Mouse (Mus musculus): ENCODE measurements around the gene Armc9. TPM values are rescaled to one million over a fixed set of nuclear protein-coding genes. Genes with fewer than 3 reads are reported as not detected.

Armc9 gene
- total and polyA plus RNA-seq, 3 experiments: 7.2 to 12.0 TPM; not detected in 1

DNA sequence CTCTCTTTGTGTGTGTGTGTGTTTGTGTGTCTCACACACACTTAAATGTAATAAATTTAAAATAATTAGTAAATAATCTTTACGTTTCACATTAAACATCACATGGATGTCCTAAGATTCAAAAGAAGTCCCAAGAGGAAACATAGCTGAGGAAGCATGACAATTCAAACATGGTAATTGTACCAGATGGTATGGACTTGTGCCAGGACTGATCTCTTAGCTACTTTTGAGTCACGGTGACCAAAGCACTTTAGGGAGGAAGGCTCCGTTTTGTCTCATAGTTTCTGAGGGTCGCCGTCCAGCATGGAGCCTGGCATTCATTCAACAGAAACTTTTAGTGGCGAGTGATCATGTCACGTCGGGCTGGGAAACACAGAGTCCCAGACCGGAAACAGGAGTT, 6.4 kb upstream of the Armc9 start:
- DNase-seq (ENCODE audit: low read depth, low spot score): no peak
- Histone ChIP-seq H3K4me1 (ENCODE audit: control insufficient read depth in 1 of 2, insufficient read depth in 2 of 2, low read length in 2 of 2) (no peaks in the 10 kb centered on the region), H3K4me3 (ENCODE audit: control insufficient read depth in 1 of 2, insufficient read depth in 1 of 2, low read depth in 2 of 2, low read length in 2 of 2) (no peak overlapping the region), H3K27me3 (ENCODE audit: control insufficient read depth in 1 of 2, insufficient read depth in 2 of 2, low read length in 2 of 2) (no peaks in the 10 kb centered on the region), H3K36me3 (ENCODE audit: control insufficient read depth in 1 of 2, insufficient read depth in 2 of 2, low read length in 2 of 2) (no peaks in the 10 kb centered on the region; a peak in 1 of 4 replicates), H3K79me2 (ENCODE audit: control insufficient read depth, insufficient read depth, low read length, poor library complexity) (no peaks in the 10 kb centered on the region), H3K9ac (ENCODE audit: control insufficient read depth, low read depth, low read length, poor library complexity, severe bottlenecking) (no peak overlapping the region), H3K9me3 (replicated peaks; ENCODE audit: insufficient read depth, low read length) (no peaks in the 10 kb centered on the region), H3K27ac (ENCODE audit: control insufficient read depth, low read depth, low read length) (no peak overlapping the region)
- TF ChIP-seq UBTF (IDR thresholded peaks at IDR 0.05; ENCODE audit: borderline replicate concordance, insufficient read depth, low read depth, low read length): no peak
- no peak for TF ChIP-seq RAD21 (IDR thresholded peaks at IDR 0.05; ENCODE audit: low read depth, low read length)
- no peak for TF ChIP-seq BHLHE40 (IDR thresholded peaks at IDR 0.05; ENCODE audit: borderline replicate concordance, low read depth, low read length)
- TF ChIP-seq CHD2 (IDR thresholded peaks at IDR 0.05; ENCODE audit: low read length): no peak
- TF ChIP-seq NELFE (IDR thresholded peaks at IDR 0.05; ENCODE audit: low read depth, low read length): no peak
- TF ChIP-seq TAL1 (IDR thresholded peaks at IDR 0.05; ENCODE audit: low read length): no peak
- no peak for TF ChIP-seq SIN3A (IDR thresholded peaks at IDR 0.05; ENCODE audit: low read length)
- TF ChIP-seq JUND (IDR thresholded peaks at IDR 0.05; ENCODE audit: low read depth, low read length): no peak
- TF ChIP-seq MAZ (IDR thresholded peaks at IDR 0.05; ENCODE audit: low read depth, low read length): no peak
- TF ChIP-seq TBP (IDR thresholded peaks at IDR 0.05; ENCODE audit: low read depth, low read length): no peak

DNA sequence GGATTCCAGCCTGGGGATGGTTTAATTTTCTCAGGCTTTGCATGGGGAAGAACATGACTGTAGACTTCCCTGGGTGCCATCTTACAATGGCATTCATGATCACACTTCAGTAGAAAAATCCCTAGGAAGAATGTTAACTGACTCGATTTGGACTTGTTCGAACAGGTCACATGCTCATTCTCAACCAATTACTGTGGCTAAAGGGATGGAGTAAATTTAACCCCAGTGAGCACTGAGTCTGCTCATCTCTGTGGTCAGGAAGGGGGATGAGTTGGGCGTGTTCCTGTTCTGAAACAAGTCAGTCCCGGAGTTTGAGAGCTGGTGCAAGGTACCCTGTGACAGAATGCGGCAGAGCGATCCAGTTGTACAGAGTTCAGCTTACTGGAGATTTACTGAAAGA, 3.7 kb upstream of the Armc9 start:
- Histone ChIP-seq H3K27me3 (ENCODE audit: control insufficient read depth in 1 of 2, insufficient read depth in 2 of 2, low read length in 2 of 2) (no peaks in the 10 kb centered on the region), H3K9me3 (replicated peaks; ENCODE audit: insufficient read depth, low read length) (no peaks in the 10 kb centered on the region), H3K36me3 (ENCODE audit: control insufficient read depth in 1 of 2, insufficient read depth in 2 of 2, low read length in 2 of 2) (peaks cover 0 to 5% of the 10 kb centered on the region in 2 experiments; a peak in 2 of 4 replicates), H3K4me3 (ENCODE audit: control insufficient read depth in 1 of 2, insufficient read depth in 1 of 2, low read depth in 2 of 2, low read length in 2 of 2) (no peak overlapping the region), H3K79me2 (ENCODE audit: control insufficient read depth, insufficient read depth, low read length, poor library complexity) (no peaks in the 10 kb centered on the region; the same call in 1 of the 2 replicates), H3K9ac (ENCODE audit: control insufficient read depth, low read depth, low read length, poor library complexity, severe bottlenecking) (no peak overlapping the region), H3K27ac (ENCODE audit: control insufficient read depth, low read depth, low read length) (no peak overlapping the region), H3K4me1 (ENCODE audit: control insufficient read depth in 1 of 2, insufficient read depth in 2 of 2, low read length in 2 of 2) (peaks cover 3 to 7% of the 10 kb centered on the region in 2 experiments; a peak in 2 of 4 replicates)
- DNase-seq (ENCODE audit: low read depth, low spot score): no peak
- TF ChIP-seq ZC3H11A (IDR thresholded peaks at IDR 0.05; ENCODE audit: low read depth, low read length): no peak
- TF ChIP-seq USF1 (IDR thresholded peaks at IDR 0.05; ENCODE audit: low read depth, low read length): peak; percentile 52; the same call in 1 of the 2 replicates
- TF ChIP-seq TCF12 (IDR thresholded peaks at IDR 0.05; ENCODE audit: low read depth, low read length): no peak

DNA sequence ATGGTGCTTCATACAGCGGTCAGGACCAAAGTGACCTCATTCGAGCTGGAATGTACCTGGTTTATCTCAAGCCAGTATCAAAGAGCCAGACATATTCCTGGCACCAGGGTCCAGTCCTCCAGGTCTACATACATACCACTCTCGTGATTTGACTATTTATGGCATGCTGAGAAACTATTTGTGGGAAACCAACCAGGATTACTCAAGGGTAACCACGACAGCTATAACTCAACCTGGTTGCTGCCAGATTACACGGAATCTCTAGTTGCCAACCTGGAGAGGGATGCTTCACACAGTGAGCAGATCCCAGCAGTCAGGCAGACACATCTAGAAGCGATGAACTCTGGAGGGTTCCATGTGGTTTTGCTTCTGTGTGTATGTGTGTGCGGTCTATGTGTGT, 3.2 kb upstream of the Armc9 start:
- DNase-seq (ENCODE audit: low read depth, low spot score): no peak
- Histone ChIP-seq H3K27me3 (ENCODE audit: control insufficient read depth in 1 of 2, insufficient read depth in 2 of 2, low read length in 2 of 2) (no peaks in the 10 kb centered on the region), H3K79me2 (ENCODE audit: control insufficient read depth, insufficient read depth, low read length, poor library complexity) (no peaks in the 10 kb centered on the region; the same call in 1 of the 2 replicates), H3K27ac (ENCODE audit: control insufficient read depth, low read depth, low read length) (no peak overlapping the region), H3K9me3 (replicated peaks; ENCODE audit: insufficient read depth, low read length) (no peaks in the 10 kb centered on the region), H3K9ac (ENCODE audit: control insufficient read depth, low read depth, low read length, poor library complexity, severe bottlenecking) (no peak overlapping the region), H3K4me1 (ENCODE audit: control insufficient read depth in 1 of 2, insufficient read depth in 2 of 2, low read length in 2 of 2) (peaks cover 3 to 7% of the 10 kb centered on the region in 2 experiments; a peak in 2 of 4 replicates), H3K36me3 (ENCODE audit: control insufficient read depth in 1 of 2, insufficient read depth in 2 of 2, low read length in 2 of 2) (peaks cover 0 to 5% of the 10 kb centered on the region in 2 experiments; a peak in 2 of 4 replicates), H3K4me3 (ENCODE audit: control insufficient read depth in 1 of 2, insufficient read depth in 1 of 2, low read depth in 2 of 2, low read length in 2 of 2) (no peak overlapping the region)
- TF ChIP-seq MAZ (IDR thresholded peaks at IDR 0.05; ENCODE audit: low read depth, low read length) (no peak), CHD2 (IDR thresholded peaks at IDR 0.05; ENCODE audit: low read length) (no peak), TBP (IDR thresholded peaks at IDR 0.05; ENCODE audit: low read depth, low read length) (no peak), E2F4 (IDR thresholded peaks at IDR 0.05; ENCODE audit: borderline replicate concordance, low read depth, low read length) (no peak), CHD1 (IDR thresholded peaks at IDR 0.05; ENCODE audit: low read depth, low read length) (no peak), UBTF (IDR thresholded peaks at IDR 0.05; ENCODE audit: borderline replicate concordance, insufficient read depth, low read depth, low read length) (no peak), NELFE (IDR thresholded peaks at IDR 0.05; ENCODE audit: low read depth, low read length) (no peak), ELF1 (IDR thresholded peaks at IDR 0.05; ENCODE audit: low read depth, low read length) (no peak), MAX (IDR thresholded peaks at IDR 0.05; ENCODE audit: low read length) (no peak), TAL1 (IDR thresholded peaks at IDR 0.05; ENCODE audit: low read length) (no peak), EP300 (IDR thresholded peaks at IDR 0.05; ENCODE audit: low read depth in 1 of 2, low read length in 2 of 2) (no peak), ZC3H11A (IDR thresholded peaks at IDR 0.05; ENCODE audit: low read depth, low read length) (no peak), CTCF (IDR thresholded peaks at IDR 0.05 in 2 of 3, conservative IDR thresholded peaks at IDR 0.05 in 1 of 3; ENCODE audit: control insufficient read depth in 1 of 3, insufficient read depth in 1 of 3, low read depth in 2 of 3, low read length in 3 of 3, poor library complexity in 1 of 3, severe bottlenecking in 1 of 3) (no peak), NRF1 (IDR thresholded peaks at IDR 0.05; ENCODE audit: insufficient read depth, low read depth, low read length, poor library complexity, severe bottlenecking) (no peak), POLR2AphosphoS5 (IDR thresholded peaks at IDR 0.05; ENCODE audit: borderline replicate concordance, low read depth, low read length) (no peak), POLR2A (IDR thresholded peaks at IDR 0.05; ENCODE audit: control insufficient read depth in 1 of 2, insufficient read depth in 1 of 2, low read depth in 1 of 2, low read length in 2 of 2, poor library complexity in 1 of 2) (no peak), MXI1 (IDR thresholded peaks at IDR 0.05; ENCODE audit: low read depth, low read length) (no peak), ZNF384 (IDR thresholded peaks at IDR 0.05; ENCODE audit: low read depth, low read length) (no peak), ETS1 (IDR thresholded peaks at IDR 0.05; ENCODE audit: low read depth, low read length) (no peak)
